Mouse (Mus musculus) myocyte (in vitro differentiated cells): Measurements from ENCODE around the gene Sec31b.

Experiments
- CEBPB ChIP-seq: IDR thresholded peaks from 2 replicates; pipeline ENCODE4 v1.6.1; 2011; ENCODE audit warnings: mild to moderate bottlenecking, moderate library complexity; ENCODE audit not compliant: poor library complexity, insufficient read depth, severe bottlenecking
- E2F4 ChIP-seq: IDR thresholded peaks from one replicate; pipeline ENCODE4 v1.6.1; 2011; ENCODE audit warnings: mild to moderate bottlenecking, control low read depth, moderate library complexity; ENCODE audit not compliant: insufficient read depth
- MAX ChIP-seq: IDR thresholded peaks from one replicate; pipeline ENCODE4 v1.6.1; 2011; ENCODE audit warnings: low read depth, mild to moderate bottlenecking, control low read depth
- MYOD1 ChIP-seq, 3 experiments: IDR thresholded peaks; one replicate each; pipeline ENCODE4 v1.6.1; 2011; ENCODE audit warnings: control low read depth in 2 of 3, low read depth in 2 of 3, mild to moderate bottlenecking in 2 of 3, moderate library complexity in 1 of 3; ENCODE audit not compliant: insufficient read length in 2 of 3, control insufficient read depth in 1 of 3
- POLR2A ChIP-seq: IDR thresholded peaks from one replicate; pipeline ENCODE4 v1.6.1; 2011; ENCODE audit warnings: low read depth, mild to moderate bottlenecking, control low read depth, moderate library complexity; ENCODE audit not compliant: insufficient read length
- POLR2AphosphoS2 ChIP-seq: IDR thresholded peaks from one replicate; pipeline ENCODE4 v1.6.1; 2011; ENCODE audit warnings: low read depth, control low read depth; ENCODE audit not compliant: insufficient read length
- TCF12 ChIP-seq: IDR thresholded peaks from one replicate; pipeline ENCODE4 v1.6.1; 2011; ENCODE audit warnings: mild to moderate bottlenecking, control low read depth; ENCODE audit not compliant: poor library complexity, insufficient read depth, severe bottlenecking
- USF1 ChIP-seq: IDR thresholded peaks from one replicate; pipeline ENCODE4 v1.6.1; 2011; ENCODE audit warnings: low read depth, mild to moderate bottlenecking, control low read depth, moderate library complexity

GRCm38 (mm10) chr19:44476541-44476940 is 69.1 kb downstream of the Sec31b start:
- no peak for TF ChIP-seq POLR2A
- TF ChIP-seq POLR2AphosphoS2 = no peak
- no peak for TF ChIP-seq MYOD1 (IDR thresholded peaks at IDR 0.05; ENCODE audit: control insufficient read depth in 1 of 3, insufficient read length in 2 of 3, low read depth in 2 of 3)
- no peak for TF ChIP-seq CEBPB
- TF ChIP-seq USF1 = no peak
- no peak for TF ChIP-seq TCF12
- no peak for TF ChIP-seq E2F4
- no peak for TF ChIP-seq MAX
